Mouse (Mus musculus) c-Kit-positive CD71-positive TER-119-positive erythroid progenitor cells, embryonic 14.5 days (primary cell): ENCODE measurements around the gene Mlxipl.

ENCODE experiments used
- DNase-seq: peaks from one replicate; pipeline ENCODE4 v3.0.0-alpha.2; 2013; ENCODE audit warnings: low spot score

Mlxipl gene

GRCm38 (mm10) chr5:135079578-135079977, 10.1 kb upstream of the Mlxipl start:
- no peak for DNase-seq

GRCm38 (mm10) chr5:135080539-135080938, 9.2 kb upstream of the Mlxipl start:
- DNase-seq: no peak

GRCm38 (mm10) chr5:135086871-135087270, 2.8 kb upstream of the Mlxipl start:
- no peak for DNase-seq

- no peak for DNase-seq
These were observed 11.3 kb downstream of the Mlxipl start for GRCm38 (mm10) chr5:135100981-135101380.

- no peak for DNase-seq
These were observed 14.4 kb downstream of the Mlxipl start for GRCm38 (mm10) chr5:135103999-135104660.

GRCm38 (mm10) chr5:135106758-135107256, 17.1 kb downstream of the Mlxipl start:
- DNase-seq: peak; percentile 73

GRCm38 (mm10) chr5:135107521-135108501, 18.1 kb downstream of the Mlxipl start:
- no peak for DNase-seq

GRCm38 (mm10) chr5:135109017-135109416, 19.3 kb downstream of the Mlxipl start:
- no peak for DNase-seq

GRCm38 (mm10) chr5:135109426-135109825, 19.7 kb downstream of the Mlxipl start:
- DNase-seq: no peak

- DNase-seq: no peak
These were observed 20.3 kb downstream of the Mlxipl start for GRCm38 (mm10) chr5:135109976-135110375.

GRCm38 (mm10) chr5:135113782-135114181, 24.1 kb downstream of the Mlxipl start:
- no peak for DNase-seq

- DNase-seq: no peak
These were observed 25.6 kb downstream of the Mlxipl start for GRCm38 (mm10) chr5:135115241-135115640.

GRCm38 (mm10) chr5:135118589-135119081, 28.9 kb downstream of the Mlxipl start:
- DNase-seq: peak; percentile 53

GRCm38 (mm10) chr5:135120753-135121152, 31.1 kb downstream of the Mlxipl start:
- no peak for DNase-seq

GRCm38 (mm10) chr5:135126121-135126520, 36.4 kb downstream of the Mlxipl start:
- DNase-seq: no peak

- DNase-seq: no peak
These were observed 38.0 kb downstream of the Mlxipl start for GRCm38 (mm10) chr5:135127669-135128068.

GRCm38 (mm10) chr5:135129747-135130146, 40.1 kb downstream of the Mlxipl start:
- DNase-seq: no peak

GRCm38 (mm10) chr5:135133736-135134405, 44.2 kb downstream of the Mlxipl start:
- peak; percentile 60 for DNase-seq

GRCm38 (mm10) chr5:135134534-135134933, 44.8 kb downstream of the Mlxipl start:
- DNase-seq: no peak

- DNase-seq: no peak
These were observed 50.2 kb downstream of the Mlxipl start for GRCm38 (mm10) chr5:135139881-135140280.

- no peak for DNase-seq
These were observed 54.8 kb downstream of the Mlxipl start for GRCm38 (mm10) chr5:135144469-135144868.

GRCm38 (mm10) chr5:135145532-135145931, 55.8 kb downstream of the Mlxipl start:
- DNase-seq: no peak
